Mouse (Mus musculus): Measurements from ENCODE around the gene Hoxc5. TPM values are rescaled to one million over a fixed set of nuclear protein-coding genes. Genes with fewer than 3 reads are reported as not detected.

Gene Hoxc5
- polyA plus RNA-seq, 1 experiment from 2014 or later, result not detected

DNA sequence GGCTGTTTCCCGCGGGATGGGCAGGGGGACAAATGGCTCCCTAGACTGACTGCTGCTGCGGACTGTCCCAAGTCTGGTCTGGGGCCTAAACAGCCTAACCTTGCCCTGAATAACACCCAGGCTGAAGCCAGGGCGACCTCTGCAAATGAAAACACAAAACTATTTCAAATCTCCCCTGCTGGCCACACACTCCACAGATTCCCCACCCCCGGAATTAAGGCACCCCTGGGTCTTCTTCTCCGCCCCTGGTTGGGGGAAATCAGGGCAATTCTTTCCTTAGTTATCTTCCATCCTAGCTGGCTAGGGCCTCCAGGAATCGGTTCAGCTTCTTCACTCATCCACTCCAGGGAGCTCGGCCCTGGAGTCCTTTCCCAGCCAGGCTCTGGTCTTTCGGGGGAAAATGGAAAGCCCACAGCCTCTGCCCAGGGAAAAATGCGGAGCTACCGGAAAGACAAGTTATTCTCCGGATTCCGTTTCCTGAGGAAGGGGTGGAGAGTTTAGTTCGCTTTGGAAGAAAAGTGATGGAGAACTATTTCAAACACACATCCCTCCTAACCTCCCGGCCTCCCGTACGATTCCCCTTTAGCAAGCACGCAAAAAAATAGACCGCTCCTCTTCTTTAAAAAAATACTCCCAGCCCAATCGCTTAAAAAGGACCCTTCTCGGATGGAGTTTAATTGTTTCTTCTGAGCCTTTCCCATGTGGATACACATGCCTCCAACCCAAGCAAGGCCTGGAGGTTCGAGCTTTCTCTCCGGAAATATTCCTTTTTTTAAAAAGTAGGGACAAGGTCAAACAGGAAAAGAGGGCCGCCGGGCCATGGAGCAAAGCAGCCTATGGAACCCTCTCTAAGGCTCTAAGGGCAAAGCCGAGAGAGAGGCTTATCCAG, 2.0 kb upstream of the Hoxc5 start:
- Histone ChIP-seq H3K27ac (replicated peaks) (no peak overlapping the region), H3K9ac (replicated peaks) (no peak overlapping the region), H3K27me3 (peaks cover 96% of the 10 kb centered on the region), H3K36me3 (no peaks in the 10 kb centered on the region), H3K4me3 (no peak overlapping the region), H3K4me1 (0 out of 2 replicates have a peak, but pooled peaks cover 6% of the 10 kb centered on the region), H3K4me2 (replicated peaks) (no peak overlapping the region), H3K9me3 (no peaks in the 10 kb centered on the region)
- 2% methylated on average over 26 of the region's 26 CpGs for WGBS
- ATAC-seq (ENCODE audit: low FRiP score, low read depth), result no peak

- Histone ChIP-seq H3K9me3 (no peaks in the 10 kb centered on the region), H3K4me2 (replicated peaks) (peak overlapping the region; percentile 35), H3K4me1 (0 out of 2 replicates have a peak, but pooled peaks cover 6% of the 10 kb centered on the region), H3K36me3 (no peaks in the 10 kb centered on the region), H3K4me3 (peak overlapping the region; percentile 10; the same call in 1 of the 2 replicates), H3K27me3 (peaks cover 96% of the 10 kb centered on the region), H3K9ac (replicated peaks) (no peak overlapping the region), H3K27ac (replicated peaks) (no peak overlapping the region)
- WGBS, result 1% methylated on average over 29 of the region's 30 CpGs
- peak; percentile 47 for ATAC-seq (ENCODE audit: low FRiP score, low read depth)
These were observed 1.1 kb upstream of the Hoxc5 start for GRCm38 (mm10) chr15:102965892-102966775.

- peak within 1 kb of the TSS; percentile 10; the same call in 1 of the 2 replicates for H3K4me3 ChIP-seq
These were observed 399 bp upstream of the Hoxc5 start, which contains the start of gene Hoxc10 for GRCm38 (mm10) chr15:102966776-102967311. Hoxc10 (plus strand) TSS chr15:102966796.

GRCm38 (mm10) chr15:102967511-102968397, 511 bp downstream of the Hoxc5 start:
- 0 out of 2 replicates have a peak, but pooled peaks cover 6% of the 10 kb centered on the region for H3K4me1 ChIP-seq
- 2% methylated on average over 34 of the region's 34 CpGs for WGBS
- H3K4me3 ChIP-seq, result no peak overlapping the region
- no peak overlapping the region for H3K27ac ChIP-seq (replicated peaks)
- no peaks in the 10 kb centered on the region for H3K9me3 ChIP-seq
- no peaks in the 10 kb centered on the region for H3K36me3 ChIP-seq
- H3K4me2 ChIP-seq (replicated peaks), result no peak overlapping the region
- H3K9ac ChIP-seq (replicated peaks), result no peak overlapping the region
- peaks cover 97% of the 10 kb centered on the region for H3K27me3 ChIP-seq
- ATAC-seq (ENCODE audit: low FRiP score, low read depth), result no peak

More at GRCm38 (mm10) chr15:102966776-102967311, 399 bp upstream of the Hoxc5 start, which contains the start of gene Hoxc10:
- H3K27ac ChIP-seq (replicated peaks), result no peak within 1 kb of the TSS
- H3K4me1 ChIP-seq, result 0 out of 2 replicates have a peak, but pooled peaks cover 6% of the 10 kb centered on the region
- peaks cover 95% of the 10 kb centered on the region for H3K27me3 ChIP-seq
- WGBS, result 2% methylated on average over 27 of the region's 27 CpGs
- H3K9me3 ChIP-seq, result no peaks in the 10 kb centered on the region
- peak within 1 kb of the TSS; percentile 35 for H3K4me2 ChIP-seq (replicated peaks)
- H3K9ac ChIP-seq (replicated peaks), result no peak within 1 kb of the TSS
- no peaks in the 10 kb centered on the region for H3K36me3 ChIP-seq
- no peak; the same call in 1 of the 2 replicates for ATAC-seq (ENCODE audit: low FRiP score, low read depth)

- 0 out of 2 replicates have a peak, but pooled peaks cover 6% of the 10 kb centered on the region for H3K4me1 ChIP-seq
- WGBS, result 26% methylated on average over 1 of the region's 1 CpGs
- no peak overlapping the region for H3K4me2 ChIP-seq (replicated peaks)
- no peaks in the 10 kb centered on the region for H3K9me3 ChIP-seq
- ATAC-seq (ENCODE audit: low FRiP score, low read depth), result no peak
- peaks cover 98% of the 10 kb centered on the region for H3K27me3 ChIP-seq
- H3K27ac ChIP-seq (replicated peaks), result no peak overlapping the region
- no peak overlapping the region for H3K4me3 ChIP-seq
- H3K9ac ChIP-seq (replicated peaks), result no peak overlapping the region
- H3K36me3 ChIP-seq, result no peaks in the 10 kb centered on the region
These were observed 2.1 kb downstream of the Hoxc5 start for GRCm38 (mm10) chr15:102969296-102969695.

- H3K27ac ChIP-seq (replicated peaks), result no peak overlapping the region
- H3K27me3 ChIP-seq, result peaks cover 98% of the 10 kb centered on the region
- 0 out of 2 replicates have a peak, but pooled peaks cover 6% of the 10 kb centered on the region for H3K4me1 ChIP-seq
- no peak for ATAC-seq (ENCODE audit: low FRiP score, low read depth)
- 2% methylated on average over 12 of the region's 12 CpGs for WGBS
- H3K36me3 ChIP-seq, result no peaks in the 10 kb centered on the region
- no peak overlapping the region for H3K4me3 ChIP-seq
- no peak overlapping the region for H3K9ac ChIP-seq (replicated peaks)
- no peaks in the 10 kb centered on the region for H3K9me3 ChIP-seq
- no peak overlapping the region for H3K4me2 ChIP-seq (replicated peaks)
These were observed 3.5 kb downstream of the Hoxc5 start for GRCm38 (mm10) chr15:102970740-102971139.

- Histone ChIP-seq H3K4me2 (replicated peaks) (no peak overlapping the region), H3K4me1 (no peaks in the 10 kb centered on the region), H3K4me3 (no peak overlapping the region), H3K36me3 (no peaks in the 10 kb centered on the region), H3K9ac (replicated peaks) (no peak overlapping the region), H3K27ac (replicated peaks) (no peak overlapping the region), H3K9me3 (no peaks in the 10 kb centered on the region), H3K27me3 (peaks cover 98% of the 10 kb centered on the region)
- no peak for ATAC-seq (ENCODE audit: low FRiP score, low read depth)
- WGBS, result under 1% methylated on average over 21 of the region's 21 CpGs
These were observed 5.0 kb downstream of the Hoxc5 start for GRCm38 (mm10) chr15:102972254-102972653.

DNA sequence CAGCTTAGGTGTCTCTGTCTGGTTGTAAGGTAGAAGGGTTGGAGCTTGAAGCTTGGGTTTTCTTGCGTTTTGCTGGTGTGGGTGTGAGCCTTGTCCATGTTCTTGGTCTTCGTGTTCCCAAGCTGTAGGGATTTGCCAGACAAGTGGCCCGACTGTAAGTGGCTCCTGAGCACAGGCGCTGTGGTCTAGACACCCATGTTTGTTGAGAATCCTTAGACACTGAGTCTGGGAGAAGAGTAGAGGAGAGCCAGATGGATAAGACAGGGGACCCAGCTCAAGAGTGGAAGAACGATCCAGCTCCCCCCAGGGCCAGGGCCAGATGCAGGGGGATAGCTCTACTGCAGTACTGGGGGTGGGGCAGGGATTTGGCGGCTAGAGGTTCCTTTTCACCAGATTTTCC, 5.5 kb downstream of the Hoxc5 start:
- Histone ChIP-seq H3K9ac (replicated peaks) (no peak overlapping the region), H3K27me3 (peaks cover 98% of the 10 kb centered on the region), H3K4me1 (no peaks in the 10 kb centered on the region), H3K9me3 (no peaks in the 10 kb centered on the region), H3K36me3 (no peaks in the 10 kb centered on the region), H3K4me3 (no peak overlapping the region), H3K27ac (replicated peaks) (no peak overlapping the region), H3K4me2 (replicated peaks) (no peak overlapping the region)
- 2% methylated on average over 6 of the region's 6 CpGs for WGBS
- no peak for ATAC-seq (ENCODE audit: low FRiP score, low read depth)

- no peak overlapping the region for H3K4me2 ChIP-seq (replicated peaks)
- 5% methylated on average over 7 of the region's 7 CpGs for WGBS
These were observed 7.8 kb downstream of the Hoxc5 start for GRCm38 (mm10) chr15:102975034-102975433.

DNA sequence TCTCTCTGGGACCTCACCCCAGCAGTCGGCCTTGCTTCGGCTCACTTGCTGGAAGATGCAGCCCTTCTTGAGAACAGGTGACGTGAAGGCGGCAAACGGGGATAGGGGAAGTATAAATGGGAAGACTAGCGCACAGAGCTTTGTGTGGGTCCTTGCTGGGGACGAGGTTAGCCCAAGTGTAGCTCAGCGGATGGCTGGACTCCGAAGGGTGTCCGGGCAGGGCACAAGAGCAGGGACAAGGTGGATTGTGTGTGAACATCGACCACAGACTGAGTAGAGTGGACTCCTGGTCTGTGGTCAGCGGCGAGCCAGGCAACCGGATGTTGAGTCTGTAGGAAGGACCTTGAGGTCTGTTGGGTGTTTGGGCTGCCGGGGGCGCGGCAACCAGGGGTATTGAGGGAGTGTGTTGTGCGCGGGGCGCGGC, 8.5 kb downstream of the Hoxc5 start:
- 2% methylated on average over 21 of the region's 21 CpGs for WGBS
- ATAC-seq (ENCODE audit: low FRiP score, low read depth), result no peak
- Histone ChIP-seq H3K4me2 (replicated peaks) (no peak overlapping the region), H3K36me3 (no peaks in the 10 kb centered on the region), H3K9ac (replicated peaks) (no peak overlapping the region), H3K9me3 (no peaks in the 10 kb centered on the region), H3K27me3 (peaks cover 99% of the 10 kb centered on the region), H3K4me3 (no peak overlapping the region), H3K27ac (replicated peaks) (no peak overlapping the region), H3K4me1 (no peaks in the 10 kb centered on the region)

More at GRCm38 (mm10) chr15:102975034-102975433, 7.8 kb downstream of the Hoxc5 start:
- Histone ChIP-seq H3K9me3 (no peaks in the 10 kb centered on the region), H3K36me3 (no peaks in the 10 kb centered on the region), H3K4me3 (no peak overlapping the region), H3K9ac (replicated peaks) (no peak overlapping the region), H3K4me1 (no peaks in the 10 kb centered on the region), H3K27me3 (peaks cover 99% of the 10 kb centered on the region), H3K27ac (replicated peaks) (no peak overlapping the region)
- ATAC-seq (ENCODE audit: low FRiP score, low read depth), result no peak

GRCm38 (mm10) chr15:102976171-102976570, 8.9 kb downstream of the Hoxc5 start, which contains the start of gene Hoxc9:
Hoxc9 (plus strand) TSS chr15:102976439.
- H3K9me3 ChIP-seq, result no peaks in the 10 kb centered on the region
- H3K27me3 ChIP-seq, result peaks cover 99% of the 10 kb centered on the region
- no peak for ATAC-seq (ENCODE audit: low FRiP score, low read depth)
- no peak within 1 kb of the TSS for H3K4me2 ChIP-seq (replicated peaks)
- no peak within 1 kb of the TSS for H3K27ac ChIP-seq (replicated peaks)
- no peaks in the 10 kb centered on the region for H3K4me1 ChIP-seq
- WGBS, result 2% methylated on average over 14 of the region's 20 CpGs
- H3K9ac ChIP-seq (replicated peaks), result no peak within 1 kb of the TSS
- H3K36me3 ChIP-seq, result no peaks in the 10 kb centered on the region
- H3K4me3 ChIP-seq, result no peak within 1 kb of the TSS
